Mouse (Mus musculus): ENCODE results near the gene Ooep. TPM values are rescaled to one million over a fixed set of nuclear protein-coding genes. Genes with fewer than 3 reads are reported as not detected.
"Not testable (repeated sequence)": the region's sequence is repeated elsewhere in the genome, so short reads cannot be mapped to it uniquely, and the experiment has no call there.

Gene Ooep
- polyA plus RNA-seq, 1 experiment from 2014 or later = not detected

DNA sequence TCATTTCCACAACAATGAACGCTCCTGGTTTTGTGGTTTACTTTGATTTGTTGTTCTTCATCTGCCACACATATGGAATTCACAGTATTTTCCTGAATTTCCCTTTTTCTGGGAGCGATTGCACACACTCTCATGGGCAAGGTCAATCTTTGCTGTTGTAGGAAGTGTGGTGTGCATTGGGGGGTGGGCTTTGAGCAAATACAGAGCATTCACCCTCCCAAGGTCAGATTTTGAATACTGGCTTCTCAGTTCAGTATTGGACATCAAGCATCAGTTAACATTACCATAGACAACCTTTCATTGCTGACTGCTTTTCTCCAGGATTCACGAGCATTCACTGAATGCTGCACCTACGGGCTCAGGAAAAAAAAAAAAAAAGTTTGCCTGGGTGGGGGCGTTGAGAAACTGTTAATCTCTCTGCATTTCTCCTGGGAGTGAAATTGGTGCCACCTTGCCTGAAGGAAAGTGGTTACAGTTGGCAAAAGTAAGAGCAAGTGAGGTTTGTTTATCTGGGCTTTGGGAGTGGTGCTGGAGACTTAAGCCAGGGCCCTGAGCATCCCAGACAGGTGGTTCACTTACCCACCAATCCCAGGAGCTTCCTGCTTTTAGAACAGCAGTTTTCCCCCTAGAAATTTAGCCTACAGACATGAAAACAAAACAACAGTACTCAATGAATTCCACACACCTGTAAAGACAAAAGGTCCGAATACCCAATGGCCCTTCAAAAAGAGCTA, 18.6 kb downstream of the Ooep start:
- H3K36me3 ChIP-seq (ENCODE audit: control insufficient read depth, insufficient read depth) = no peaks in the 10 kb centered on the region
- H3K27me3 ChIP-seq (ENCODE audit: control insufficient read depth, insufficient read depth, low read depth, low read length) = no peaks in the 10 kb centered on the region
- no peaks in the 10 kb centered on the region for H3K4me1 ChIP-seq (ENCODE audit: control insufficient read depth, low read depth, low read length)
- WGBS (ENCODE audit: insufficient replicate concordance) = 51% methylated on average over 6 of the region's 6 CpGs
- H3K4me3 ChIP-seq (ENCODE audit: low read depth, low read length) = no peak overlapping the region
- H3K27ac ChIP-seq (ENCODE audit: low read length) = no peak overlapping the region
- no peak overlapping the region for H3K9ac ChIP-seq (ENCODE audit: low read depth, low read length)
- H3K4me2 ChIP-seq (ENCODE audit: low read depth, low read length) = no peak overlapping the region
- no peak for ATAC-seq (ENCODE audit: low read depth)
- no peaks in the 10 kb centered on the region for H3K9me3 ChIP-seq (replicated peaks; ENCODE audit: control insufficient read depth, low read length)

DNA sequence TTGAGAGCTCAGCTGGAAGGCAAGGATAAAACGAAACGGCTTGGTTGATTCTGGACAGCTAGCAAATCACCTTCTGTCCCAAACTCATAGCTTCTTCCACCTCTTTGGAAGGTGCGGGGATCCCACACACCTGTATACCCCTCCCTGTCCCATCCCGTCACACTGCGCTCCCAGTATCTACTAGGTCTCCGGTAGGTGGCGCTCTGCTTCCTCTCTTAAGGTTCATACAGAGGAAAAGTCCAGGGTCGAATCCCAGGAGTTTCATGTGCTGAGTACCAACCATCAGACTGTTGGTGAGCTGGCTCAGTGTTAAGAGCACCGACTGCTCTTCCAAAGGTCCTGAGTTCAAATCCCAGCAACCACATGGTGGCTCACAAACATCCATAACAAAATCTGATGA, 20.5 kb downstream of the Ooep start:
- ATAC-seq (ENCODE audit: low read depth) = no peak
- Histone ChIP-seq H3K27ac (ENCODE audit: low read length) (no peak overlapping the region), H3K27me3 (ENCODE audit: control insufficient read depth, insufficient read depth, low read depth, low read length) (no peaks in the 10 kb centered on the region), H3K36me3 (ENCODE audit: control insufficient read depth, insufficient read depth) (no peaks in the 10 kb centered on the region), H3K4me2 (ENCODE audit: low read depth, low read length) (no peak overlapping the region), H3K4me1 (ENCODE audit: control insufficient read depth, low read depth, low read length) (no peaks in the 10 kb centered on the region), H3K9ac (ENCODE audit: low read depth, low read length) (no peak overlapping the region), H3K4me3 (ENCODE audit: low read depth, low read length) (no peak overlapping the region), H3K9me3 (replicated peaks; ENCODE audit: control insufficient read depth, low read length) (no peaks in the 10 kb centered on the region)
- WGBS (ENCODE audit: insufficient replicate concordance) = 9% methylated on average over 9 of the region's 9 CpGs

DNA sequence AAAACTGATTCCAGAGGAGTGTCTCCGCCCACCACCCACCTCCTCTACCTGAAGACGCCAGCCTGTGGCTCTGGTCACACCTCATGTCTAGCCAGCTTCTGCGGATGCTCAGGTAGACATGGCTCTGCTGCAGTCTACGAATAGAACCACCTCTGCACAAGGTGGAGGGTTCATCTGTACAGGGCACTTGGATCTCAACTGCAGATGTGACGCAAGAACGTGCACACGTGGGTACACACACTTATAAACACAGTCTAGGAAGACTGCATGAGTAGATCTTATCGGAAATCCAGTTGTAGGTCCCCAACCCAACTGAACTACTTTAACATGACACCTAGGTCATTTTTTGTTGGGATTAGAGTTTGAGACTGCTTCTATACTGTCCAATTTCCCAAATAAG, 22.9 kb downstream of the Ooep start, which contains the start of gene Gsta2:
Gsta2 (minus strand) TSS at position 178 of the 400 bp plus-strand sequence.
- no peaks in the 10 kb centered on the region for H3K9me3 ChIP-seq (replicated peaks; ENCODE audit: control insufficient read depth, low read length)
- 68% methylated on average over 8 of the region's 8 CpGs for WGBS (ENCODE audit: insufficient replicate concordance)
- no peak within 1 kb of the TSS; the same call in 1 of the 2 replicates for H3K27ac ChIP-seq (ENCODE audit: low read length)
- H3K4me1 ChIP-seq (ENCODE audit: control insufficient read depth, low read depth, low read length) = no peaks in the 10 kb centered on the region
- H3K4me2 ChIP-seq (ENCODE audit: low read depth, low read length) = no peak within 1 kb of the TSS
- no peaks in the 10 kb centered on the region for H3K27me3 ChIP-seq (ENCODE audit: control insufficient read depth, insufficient read depth, low read depth, low read length)
- H3K36me3 ChIP-seq (ENCODE audit: control insufficient read depth, insufficient read depth) = no peaks in the 10 kb centered on the region
- no peak within 1 kb of the TSS for H3K4me3 ChIP-seq (ENCODE audit: low read depth, low read length)
- H3K9ac ChIP-seq (ENCODE audit: low read depth, low read length) = no peak within 1 kb of the TSS
- no peak for ATAC-seq (ENCODE audit: low read depth)

DNA sequence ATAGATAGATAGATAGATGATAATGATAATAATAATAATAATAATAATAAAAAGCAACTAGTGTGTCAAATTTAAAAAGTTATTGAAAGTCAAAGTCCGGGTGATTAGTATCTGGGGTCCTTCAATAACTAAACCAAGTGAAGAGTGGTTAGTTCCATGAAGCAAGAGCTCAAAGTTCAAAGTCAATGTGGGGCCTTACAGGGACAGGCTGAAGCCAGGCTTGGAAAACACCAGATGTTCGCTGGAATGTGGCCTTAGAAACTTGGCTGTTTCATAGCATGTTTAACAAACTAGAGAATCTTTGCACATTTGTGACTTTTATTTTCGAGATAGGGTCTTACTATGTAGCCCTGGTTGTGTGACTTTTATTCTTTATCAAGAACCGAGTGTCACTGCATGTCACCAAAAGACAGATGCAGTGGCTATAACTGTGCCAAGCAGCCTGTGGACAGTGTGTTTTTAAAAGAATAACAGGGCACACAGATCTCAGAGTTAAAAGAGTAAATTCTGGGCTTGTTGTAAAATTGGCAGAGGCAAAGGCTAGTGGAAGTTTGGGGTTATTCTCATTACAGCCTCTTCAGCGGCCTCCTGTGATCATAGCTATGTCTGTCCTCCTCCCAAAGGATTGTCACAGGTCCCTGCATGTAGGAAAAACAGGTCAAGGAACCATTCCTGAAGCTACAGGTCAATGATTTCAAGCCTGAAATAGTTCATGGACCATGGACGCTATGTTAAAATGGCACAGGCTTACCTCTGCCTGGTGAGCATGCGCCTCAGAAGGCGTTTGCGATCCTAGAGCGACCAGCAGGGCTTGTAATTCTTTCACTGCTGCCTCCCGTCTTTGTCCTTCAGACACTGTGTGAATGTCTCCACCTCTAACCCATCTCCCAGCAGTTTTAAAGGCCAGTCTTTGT, 23.6 kb downstream of the Ooep start:
- WGBS (ENCODE audit: insufficient replicate concordance) = 63% methylated on average over 11 of the region's 11 CpGs
- Histone ChIP-seq H3K4me2 (ENCODE audit: low read depth, low read length) (no peak overlapping the region), H3K27me3 (ENCODE audit: control insufficient read depth, insufficient read depth, low read depth, low read length) (no peaks in the 10 kb centered on the region), H3K4me3 (ENCODE audit: low read depth, low read length) (no peak overlapping the region), H3K9me3 (replicated peaks; ENCODE audit: control insufficient read depth, low read length) (no peaks in the 10 kb centered on the region), H3K4me1 (ENCODE audit: control insufficient read depth, low read depth, low read length) (no peaks in the 10 kb centered on the region), H3K36me3 (ENCODE audit: control insufficient read depth, insufficient read depth) (no peaks in the 10 kb centered on the region), H3K9ac (ENCODE audit: low read depth, low read length) (no peak overlapping the region), H3K27ac (ENCODE audit: low read length) (no peak overlapping the region; the same call in 1 of the 2 replicates)
- ATAC-seq (ENCODE audit: low read depth) = peak; percentile 41; the same call in 1 of the 2 replicates

DNA sequence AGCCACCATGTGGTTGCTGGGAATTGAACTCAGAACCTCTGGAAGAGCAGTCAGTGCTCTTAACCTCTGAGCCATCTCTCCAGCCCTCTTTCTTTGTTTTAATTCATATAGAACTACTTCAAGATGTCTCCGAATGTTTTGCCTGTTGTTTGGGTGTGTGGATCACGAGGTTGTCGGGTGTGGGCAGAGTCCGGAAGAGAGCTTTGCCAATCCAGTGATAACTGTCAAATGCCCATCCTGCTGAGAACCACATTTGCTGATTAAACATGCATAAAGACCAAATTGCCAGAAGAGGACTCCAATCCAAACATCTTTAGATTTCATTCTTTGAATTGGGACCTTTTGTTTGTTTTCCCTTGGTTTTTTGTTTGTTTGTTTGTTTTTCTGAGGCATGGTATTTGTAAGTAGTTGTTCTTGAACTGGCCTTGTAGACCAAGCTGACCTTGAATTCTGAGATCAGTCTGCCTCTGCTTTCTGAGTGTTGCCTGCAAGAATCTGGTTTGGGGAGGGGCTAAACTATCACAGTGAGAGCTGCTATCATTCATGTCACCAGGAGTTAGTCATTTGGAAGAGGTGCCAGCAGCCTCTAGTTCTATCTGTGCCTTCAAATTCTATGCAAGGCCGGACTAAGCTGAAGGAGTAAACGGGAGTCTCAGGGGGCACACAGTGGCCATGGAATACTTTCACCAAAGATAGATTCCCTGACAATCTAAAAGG, 26.9 kb downstream of the Ooep start:
- no peak overlapping the region for H3K27ac ChIP-seq (ENCODE audit: low read length)
- H3K4me3 ChIP-seq (ENCODE audit: low read depth, low read length) = no peak overlapping the region
- H3K9me3 ChIP-seq (replicated peaks; ENCODE audit: control insufficient read depth, low read length) = no peaks in the 10 kb centered on the region
- H3K36me3 ChIP-seq (ENCODE audit: control insufficient read depth, insufficient read depth) = no peaks in the 10 kb centered on the region
- no peak for ATAC-seq (ENCODE audit: low read depth)
- no peaks in the 10 kb centered on the region for H3K27me3 ChIP-seq (ENCODE audit: control insufficient read depth, insufficient read depth, low read depth, low read length)
- WGBS (ENCODE audit: insufficient replicate concordance) = 49% methylated on average over 6 of the region's 6 CpGs
- no peak overlapping the region for H3K9ac ChIP-seq (ENCODE audit: low read depth, low read length)
- no peak overlapping the region for H3K4me2 ChIP-seq (ENCODE audit: low read depth, low read length)
- no peaks in the 10 kb centered on the region for H3K4me1 ChIP-seq (ENCODE audit: control insufficient read depth, low read depth, low read length)

DNA sequence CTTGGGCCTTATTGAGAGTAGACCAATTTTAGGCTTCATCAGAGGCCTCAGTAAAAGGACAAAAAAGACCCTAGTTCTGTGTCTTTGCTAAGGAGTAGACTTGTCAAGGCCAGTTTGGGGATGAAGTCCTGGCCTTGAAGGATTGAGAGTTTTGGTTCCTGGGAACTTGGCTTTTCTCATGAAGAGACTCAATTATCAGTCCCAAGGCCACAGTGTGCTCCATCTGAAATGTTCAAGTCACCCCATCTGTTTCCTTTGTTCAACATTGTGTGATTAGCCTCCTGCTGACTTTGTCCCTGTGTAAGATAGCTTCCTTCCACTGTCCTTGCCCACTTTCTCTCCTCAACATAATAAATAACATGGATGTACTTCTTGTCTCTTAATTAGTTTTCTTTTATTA, 28.5 kb downstream of the Ooep start:
- ATAC-seq (ENCODE audit: low read depth); H3K4me1 ChIP-seq (ENCODE audit: control insufficient read depth, low read depth, low read length); H3K4me2 ChIP-seq (ENCODE audit: low read depth, low read length); H3K36me3 ChIP-seq (ENCODE audit: control insufficient read depth, insufficient read depth); H3K9ac ChIP-seq (ENCODE audit: low read depth, low read length); H3K4me3 ChIP-seq (ENCODE audit: low read depth, low read length); H3K9me3 ChIP-seq (replicated peaks; ENCODE audit: control insufficient read depth, low read length); H3K27ac ChIP-seq (ENCODE audit: low read length); H3K27me3 ChIP-seq (ENCODE audit: control insufficient read depth, insufficient read depth, low read depth, low read length): not testable (repeated sequence)

DNA sequence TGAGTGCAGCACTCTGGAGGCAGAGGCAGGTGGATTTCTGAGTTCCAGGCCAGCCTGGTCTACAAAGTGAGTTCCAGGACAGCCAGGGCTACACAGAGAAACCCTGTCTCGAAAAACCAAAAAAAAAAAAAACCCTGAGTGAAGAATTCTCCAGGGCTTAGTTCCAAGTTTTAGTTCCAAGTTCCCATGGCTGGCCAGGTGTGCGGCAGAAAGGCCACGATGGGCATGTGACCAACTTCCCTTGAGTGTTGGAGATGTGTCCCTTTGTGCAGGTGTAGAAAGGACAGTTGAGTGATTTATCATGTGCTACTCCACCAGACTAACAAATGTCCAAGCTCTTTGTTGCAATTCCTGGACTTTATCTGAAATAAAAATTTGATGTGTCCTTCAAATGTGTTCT, 29.4 kb downstream of the Ooep start:
- not testable (repeated sequence) for H3K9me3 ChIP-seq (replicated peaks; ENCODE audit: control insufficient read depth, low read length); H3K27me3 ChIP-seq (ENCODE audit: control insufficient read depth, insufficient read depth, low read depth, low read length); ATAC-seq (ENCODE audit: low read depth); H3K4me1 ChIP-seq (ENCODE audit: control insufficient read depth, low read depth, low read length); H3K9ac ChIP-seq (ENCODE audit: low read depth, low read length); H3K4me3 ChIP-seq (ENCODE audit: low read depth, low read length); H3K36me3 ChIP-seq (ENCODE audit: control insufficient read depth, insufficient read depth); H3K27ac ChIP-seq (ENCODE audit: low read length); H3K4me2 ChIP-seq (ENCODE audit: low read depth, low read length)
- 67% methylated on average over 3 of the region's 3 CpGs for WGBS (ENCODE audit: insufficient replicate concordance)

DNA sequence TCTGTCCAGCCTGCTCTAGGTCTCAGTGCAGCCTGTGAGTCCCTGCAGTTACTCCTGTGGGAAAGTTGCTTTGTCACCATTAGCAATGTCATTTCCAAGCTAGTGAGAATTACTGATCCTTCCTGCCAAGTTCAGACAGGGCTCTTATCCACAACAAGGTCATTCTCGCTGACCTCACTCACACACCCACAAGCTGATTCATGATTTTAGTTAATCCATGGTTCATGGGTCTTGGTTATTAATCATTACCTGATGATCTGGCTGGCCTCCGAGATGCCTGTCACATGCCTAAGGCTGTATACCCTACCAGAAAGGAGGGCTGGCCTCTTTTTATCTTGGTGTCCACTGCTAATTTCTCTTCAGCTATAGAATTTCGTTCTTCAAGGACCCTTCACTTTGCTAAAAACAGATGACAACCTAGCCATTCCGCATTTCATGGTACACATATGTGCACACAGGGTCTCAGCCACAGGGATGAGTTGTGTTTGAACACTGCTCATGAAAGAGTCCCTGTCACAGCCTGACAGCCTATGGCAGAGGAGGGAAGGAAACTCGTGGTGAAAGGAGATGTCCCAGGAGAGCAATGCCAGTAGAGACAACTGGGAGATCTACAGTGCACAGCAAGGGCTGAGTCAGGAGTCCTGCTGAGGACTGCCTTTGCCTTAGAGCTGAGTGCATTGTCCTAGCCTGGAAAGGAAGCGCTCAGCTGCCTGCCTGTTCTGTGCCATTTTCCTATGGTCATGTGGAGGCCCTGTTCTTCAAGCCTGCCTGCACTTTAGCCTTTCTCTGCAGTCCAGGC, 30.1 kb downstream of the Ooep start:
- H3K36me3 ChIP-seq (ENCODE audit: control insufficient read depth, insufficient read depth); H3K9ac ChIP-seq (ENCODE audit: low read depth, low read length); H3K27ac ChIP-seq (ENCODE audit: low read length); H3K27me3 ChIP-seq (ENCODE audit: control insufficient read depth, insufficient read depth, low read depth, low read length); ATAC-seq (ENCODE audit: low read depth); H3K4me3 ChIP-seq (ENCODE audit: low read depth, low read length); H3K4me2 ChIP-seq (ENCODE audit: low read depth, low read length); H3K9me3 ChIP-seq (replicated peaks; ENCODE audit: control insufficient read depth, low read length); H3K4me1 ChIP-seq (ENCODE audit: control insufficient read depth, low read depth, low read length): not testable (repeated sequence)
- WGBS (ENCODE audit: insufficient replicate concordance) = 37% methylated on average over 6 of the region's 6 CpGs

Data from liver, embryonic 16.5 days (tissue).